Mouse (Mus musculus) ovary, adult 2 months (tissue): Measurements from ENCODE around the gene Sbds. TPM values are rescaled to one million over a fixed set of nuclear protein-coding genes. Genes with fewer than 3 reads are reported as not detected.

ENCODE experiments used
- polyA plus RNA-seq: library from polyadenylated mRNA; depleted of rRNA; stranded (reverse); fragments of >200 nt; gene quantifications from 2 replicates; pipeline ENCODE4 v1.2.3, GENCODE M21; 2012; rRNA removed

Gene Sbds
- polyA plus RNA-seq = 15.1 and 21.4 TPM in 2 replicates

GRCm38 (mm10) chr5:130255017-130255720 is at the start of gene Sbds, which contains the start of gene Tyw1:
TSS of gene Sbds (minus strand) at chr5:130255530.
TSS of gene Tyw1 (plus strand) at chr5:130255619.

GRCm38 (mm10) chr5:130216781-130217180 is 38.5 kb downstream of the Sbds start, which contains the start of gene Tmem248:
TSS of gene Tmem248 (plus strand) at chr5:130217081.

Other genes with a start within 250 kb of the Sbds start
- 80.0 and 109 TPM in 2 replicates for gene Asl, start 226.3 kb downstream of the Sbds start, polyA plus RNA-seq
- 14.4 and 16.9 TPM in 2 replicates for gene Crcp, start 226.2 kb downstream of the Sbds start, polyA plus RNA-seq
- 30.3 and 40.9 TPM in 2 replicates for gene Tpst1, start 182.2 kb downstream of the Sbds start, polyA plus RNA-seq
- gene Kctd7, start 110.7 kb downstream of the Sbds start, polyA plus RNA-seq = 12.1 and 18.1 TPM in 2 replicates
- gene Rabgef1, start 83.7 kb downstream of the Sbds start, polyA plus RNA-seq = 16.7 and 25.9 TPM in 2 replicates
- 38.6 and 50.3 TPM in 2 replicates for gene Tmem248, start 38.4 kb downstream of the Sbds start, polyA plus RNA-seq
- 12.6 and 14.7 TPM in 2 replicates for gene Tyw1, start 89 bp upstream of the Sbds start, polyA plus RNA-seq
- 0.48 and 0.63 TPM in 2 replicates for gene Caln1, start 113.9 kb upstream of the Sbds start, polyA plus RNA-seq
- not detected in 2 replicates for gene A330070K13Rik, start 129.1 kb upstream of the Sbds start, polyA plus RNA-seq